Mouse (Mus musculus) intestine, postnatal 0 days (tissue): Measurements from ENCODE around the gene Mgat4b. TPM values are rescaled to one million over a fixed set of nuclear protein-coding genes. Genes with fewer than 3 reads are reported as not detected.

Experiments used
- ATAC-seq: fragments of 200-750 bp; cut with Nextera tagmentation; 2 replicates; pipeline ENCODE4 v1.8.0; 2017; ENCODE audit warnings: mild to moderate bottlenecking, moderate TSS enrichment, moderate library complexity
- H3K27ac ChIP-seq: fragments of 300-500 bp; sonication (generic); 2 replicates; pipeline ENCODE4 v1.5.1; 2014; ENCODE audit warnings: mild to moderate bottlenecking, low read depth, low read length, moderate library complexity
- H3K27me3 ChIP-seq: fragments of 300-500 bp; sonication (generic); replicated peaks from 2 replicates; pipeline ENCODE4 v1.6.1; 2014; ENCODE audit warnings: low read length, mixed read lengths; ENCODE audit not compliant: control insufficient read depth, insufficient read depth
- H3K36me3 ChIP-seq: fragments of 300-500 bp; sonication (generic); 2 replicates; pipeline ENCODE4 v1.6.1; 2014; ENCODE audit warnings: mild to moderate bottlenecking, moderate library complexity; ENCODE audit not compliant: control insufficient read depth, insufficient read depth
- H3K4me1 ChIP-seq: fragments of 300-500 bp; sonication (generic); replicated peaks from 2 replicates; pipeline ENCODE4 v1.6.1; 2014; ENCODE audit warnings: antibody characterized with exemption, low read length, mixed read lengths; ENCODE audit not compliant: control insufficient read depth, insufficient read depth
- H3K4me2 ChIP-seq: fragments of 300-500 bp; sonication (generic); replicated peaks from 2 replicates; pipeline ENCODE4 v1.6.1; 2014; ENCODE audit warnings: low read depth, mild to moderate bottlenecking, moderate library complexity
- H3K4me3 ChIP-seq: fragments of 300-500 bp; sonication (generic); 2 replicates; pipeline ENCODE4 v1.5.1; 2014; ENCODE audit warnings: low read depth, low read length
- H3K9ac ChIP-seq: fragments of 300-500 bp; sonication (generic); 2 replicates; pipeline ENCODE4 v1.6.1; 2014; ENCODE audit warnings: mild to moderate bottlenecking, low read depth, low read length
- H3K9me3 ChIP-seq: fragments of 300-500 bp; sonication (generic); 2 replicates; pipeline ENCODE4 v1.6.1; 2016; ENCODE audit warnings: mixed run types; ENCODE audit not compliant: control insufficient read depth
- CTCF ChIP-seq: sonication (generic); IDR thresholded peaks from 2 replicates; pipeline ENCODE4 v1.5.1; 2016; ENCODE audit warnings: low read depth, mild to moderate bottlenecking, control low read depth, antibody characterized with exemption, moderate library complexity
- WGBS: fragments of 180-500 bp; shearing (Covaris S2); extraction: QIAGEN DNeasy Blood & Tissue Kit; methylation state at CpG from one replicate; pipeline ENCODE4 v1.1.7; 2014; 5-methylcytosine and 5-hydroxymethylcytosine counted together
- polyA plus RNA-seq: library from polyadenylated mRNA; unstranded; fragments of >200 nt; fragmentation: Nextera tagmentation; extraction: Ambion mirVana; gene quantifications from 2 replicates; pipeline ENCODE4 v1.2.1, GENCODE M21; 2015

Mgat4b gene
- polyA plus RNA-seq, 1 experiment from 2014 or later: 35.0 TPM

- TF ChIP-seq CTCF: no peak
- no peak overlapping the region for H3K9ac ChIP-seq
- no peak for ATAC-seq
Measured at GRCm38 (mm10) chr11:50238821-50239791, 28.4 kb downstream of the Mgat4b start.

GRCm38 (mm10) chr11:50240235-50240911 lies 29.7 kb downstream of the Mgat4b start:
- no peak for ATAC-seq
- Histone ChIP-seq H3K27me3 (no peaks in the 10 kb centered on the region), H3K27ac (no peak overlapping the region), H3K9ac (no peak overlapping the region), H3K4me1 (no peaks in the 10 kb centered on the region), H3K36me3 (peaks cover 2% of the 10 kb centered on the region; the same call in 1 of the 2 replicates), H3K4me3 (no peak overlapping the region), H3K9me3 (no peaks in the 10 kb centered on the region), H3K4me2 (no peak overlapping the region)
- 90% methylated on average over 7 of the region's 7 CpGs for WGBS
- TF ChIP-seq CTCF: no peak

More at GRCm38 (mm10) chr11:50238821-50239791, 28.4 kb downstream of the Mgat4b start:
- peaks cover 15% of the 10 kb centered on the region for H3K36me3 ChIP-seq
- H3K4me2 ChIP-seq: no peak overlapping the region
- H3K4me1 ChIP-seq: no peaks in the 10 kb centered on the region
- H3K4me3 ChIP-seq: no peak overlapping the region
- WGBS: 91% methylated on average over 9 of the region's 9 CpGs
- H3K27me3 ChIP-seq: no peaks in the 10 kb centered on the region
- H3K27ac ChIP-seq: no peak overlapping the region
- no peaks in the 10 kb centered on the region for H3K9me3 ChIP-seq

- Histone ChIP-seq H3K4me1 (no peaks in the 10 kb centered on the region), H3K4me3 (no peak overlapping the region), H3K4me2 (no peak overlapping the region), H3K27ac (no peak overlapping the region), H3K9ac (no peak overlapping the region), H3K9me3 (no peaks in the 10 kb centered on the region), H3K36me3 (no peaks in the 10 kb centered on the region), H3K27me3 (no peaks in the 10 kb centered on the region)
- ATAC-seq: no peak
- 78% methylated on average over 6 of the region's 6 CpGs for WGBS
- TF ChIP-seq CTCF: no peak
Measured at GRCm38 (mm10) chr11:50243926-50244325, 33.2 kb downstream of the Mgat4b start.

GRCm38 (mm10) chr11:50245269-50245668 lies 34.6 kb downstream of the Mgat4b start:
- no peak overlapping the region for H3K9ac ChIP-seq
- TF ChIP-seq CTCF: no peak
- H3K27me3 ChIP-seq: no peaks in the 10 kb centered on the region
- H3K27ac ChIP-seq: no peak overlapping the region
- H3K9me3 ChIP-seq: no peaks in the 10 kb centered on the region
- H3K4me1 ChIP-seq: no peaks in the 10 kb centered on the region
- no peak overlapping the region for H3K4me3 ChIP-seq
- 82% methylated on average over 5 of the region's 5 CpGs for WGBS
- no peak for ATAC-seq
- H3K4me2 ChIP-seq: no peak overlapping the region
- H3K36me3 ChIP-seq: no peaks in the 10 kb centered on the region

- H3K27me3 ChIP-seq: no peaks in the 10 kb centered on the region
- no peaks in the 10 kb centered on the region for H3K9me3 ChIP-seq
- no peak overlapping the region for H3K9ac ChIP-seq
- no peak overlapping the region for H3K4me3 ChIP-seq
- WGBS: 57% methylated on average over 7 of the region's 7 CpGs
- H3K27ac ChIP-seq: no peak overlapping the region
- ATAC-seq: no peak
- H3K4me2 ChIP-seq: no peak overlapping the region
- H3K36me3 ChIP-seq: no peaks in the 10 kb centered on the region
- no peaks in the 10 kb centered on the region for H3K4me1 ChIP-seq
- TF ChIP-seq CTCF: no peak
Measured at GRCm38 (mm10) chr11:50248473-50249171, 37.9 kb downstream of the Mgat4b start.

- no peaks in the 10 kb centered on the region for H3K4me1 ChIP-seq
- TF ChIP-seq CTCF: no peak
- H3K9ac ChIP-seq: no peak overlapping the region
- no peak for ATAC-seq
- H3K4me3 ChIP-seq: no peak overlapping the region
- no peak overlapping the region for H3K27ac ChIP-seq
- H3K36me3 ChIP-seq: peaks cover 11% of the 10 kb centered on the region
- H3K27me3 ChIP-seq: no peaks in the 10 kb centered on the region
- WGBS: 57% methylated on average over 3 of the region's 3 CpGs
- no peak overlapping the region for H3K4me2 ChIP-seq
- H3K9me3 ChIP-seq: no peaks in the 10 kb centered on the region
Measured at GRCm38 (mm10) chr11:50252166-50252565, 41.5 kb downstream of the Mgat4b start.
